Mouse (Mus musculus): Measurements from ENCODE around the gene Fezf1.

DNA sequence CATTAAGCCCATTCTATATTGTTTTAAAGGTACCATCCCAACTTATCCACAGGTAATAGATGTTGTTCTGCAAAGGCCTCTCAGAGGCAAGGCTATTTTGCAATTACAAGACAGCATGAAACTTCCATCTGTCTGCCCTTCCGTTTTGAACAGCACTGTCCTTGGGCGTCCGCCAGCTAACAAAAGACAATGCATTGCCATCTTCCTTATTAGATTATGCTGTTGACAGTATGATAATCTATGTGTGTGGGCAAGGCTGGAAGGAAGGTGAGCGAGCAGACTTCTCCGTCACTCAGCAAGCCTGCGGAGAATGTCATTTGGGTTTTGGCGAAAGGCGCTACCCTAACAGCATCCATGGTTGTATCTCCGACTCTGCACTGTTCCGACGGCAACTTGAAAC lies 45.5 kb downstream of the Fezf1 start:
- TF ChIP-seq CTCF (conservative IDR thresholded peaks at IDR 0.05; ENCODE audit: insufficient read depth, insufficient read length, low read depth, low read length) (no peak), POLR2A (IDR thresholded peaks at IDR 0.05; ENCODE audit: low read depth, low read length) (no peak)

All from kidney, adult 2 months (tissue).